Mouse (Mus musculus) liver, postnatal 0 days (tissue): Measurements from ENCODE around the gene Pygo1. TPM values are rescaled to one million over a fixed set of nuclear protein-coding genes. Genes with fewer than 3 reads are reported as not detected.

Experiments
- ATAC-seq: fragments of 200-750 bp; cut with Nextera tagmentation; 2 replicates; pipeline ENCODE4 v1.8.0; 2017; ENCODE audit warnings: mild to moderate bottlenecking, moderate library complexity
- DNase-seq: peaks from one replicate; pipeline ENCODE4 v3.0.0-alpha.2; 2016
- H3K27ac ChIP-seq: fragments of 300-500 bp; sonication (generic); 2 replicates; pipeline ENCODE4 v1.5.1; 2014; ENCODE audit warnings: antibody characterized with exemption, moderate library complexity, mild to moderate bottlenecking, low read depth
- H3K27me3 ChIP-seq: fragments of 300-500 bp; sonication (generic); 2 replicates; pipeline ENCODE4 v1.6.1; 2014; ENCODE audit warnings: low read length, control low read depth, mixed read lengths; ENCODE audit not compliant: insufficient read depth
- H3K36me3 ChIP-seq: fragments of 300-500 bp; sonication (generic); replicated peaks from 2 replicates; pipeline ENCODE4 v1.6.1; 2014; ENCODE audit warnings: mild to moderate bottlenecking, control low read depth, low read length, moderate library complexity, mixed read lengths; ENCODE audit not compliant: insufficient read depth
- H3K4me1 ChIP-seq: fragments of 300-500 bp; sonication (generic); 2 replicates; pipeline ENCODE4 v1.6.1; 2014; ENCODE audit warnings: antibody characterized with exemption, mild to moderate bottlenecking, control low read depth; ENCODE audit not compliant: insufficient read depth
- H3K4me2 ChIP-seq: fragments of 300-500 bp; sonication (generic); 2 replicates; pipeline ENCODE4 v1.6.1; 2014; ENCODE audit warnings: low read depth, mild to moderate bottlenecking, low read length, moderate library complexity, mixed read lengths
- H3K4me3 ChIP-seq: fragments of 300-500 bp; sonication (generic); 2 replicates; pipeline ENCODE4 v1.5.1; 2014; ENCODE audit warnings: low read depth, low read length
- H3K9ac ChIP-seq: fragments of 300-500 bp; sonication (generic); replicated peaks from 2 replicates; pipeline ENCODE4 v1.6.1; 2014; ENCODE audit warnings: mild to moderate bottlenecking, moderate library complexity
- H3K9me3 ChIP-seq: fragments of 300-500 bp; sonication (generic); 2 replicates; pipeline ENCODE4 v1.6.1; 2016; ENCODE audit warnings: mild to moderate bottlenecking, control low read depth, low read length, mixed read lengths
- CTCF ChIP-seq: sonication (generic); IDR thresholded peaks from 2 replicates; pipeline ENCODE4 v1.5.1; 2016; ENCODE audit warnings: antibody characterized with exemption, low read depth
- EP300 ChIP-seq: IDR thresholded peaks from 2 replicates; pipeline ENCODE4 v1.6.1; 2016; ENCODE audit warnings: antibody characterized with exemption, low read depth, mild to moderate bottlenecking
- WGBS: fragments of 180-500 bp; shearing (Covaris S2); extraction: QIAGEN DNeasy Blood & Tissue Kit; methylation state at CpG from one replicate; pipeline ENCODE4 v1.1.7; 2014; ENCODE audit not compliant: insufficient replicate concordance; 5-methylcytosine and 5-hydroxymethylcytosine counted together
- polyA plus RNA-seq: library from polyadenylated mRNA; unstranded; fragments of >200 nt; fragmentation: Nextera tagmentation; extraction: Ambion mirVana; gene quantifications from 2 replicates; pipeline ENCODE4 v1.2.1, GENCODE M21; 2015

Gene Pygo1
- polyA plus RNA-seq, 1 experiment from 2014 or later = 0.06 TPM

- H3K4me3 ChIP-seq = no peak overlapping the region
- no peak overlapping the region for H3K27ac ChIP-seq
- no peak for TF ChIP-seq CTCF
- TF ChIP-seq EP300 = no peak
- 56% methylated on average over 15 of the region's 15 CpGs for WGBS
- H3K9me3 ChIP-seq = no peaks in the 10 kb centered on the region
- no peak overlapping the region for H3K9ac ChIP-seq
- no peak for ATAC-seq
- peak overlapping the region; percentile 47 for H3K4me2 ChIP-seq
- peaks cover 11% of the 10 kb centered on the region; the same call in 1 of the 2 replicates for H3K4me1 ChIP-seq
- no peaks in the 10 kb centered on the region for H3K36me3 ChIP-seq
- no peak for DNase-seq
- H3K27me3 ChIP-seq = no peaks in the 10 kb centered on the region
Observed at GRCm38 (mm10) chr9:72961959-72962358, 36.5 kb downstream of the Pygo1 start.

GRCm38 (mm10) chr9:72968349-72969061, 43.1 kb downstream of the Pygo1 start:
- H3K27ac ChIP-seq = peak overlapping the region; percentile 61
- no peaks in the 10 kb centered on the region for H3K9me3 ChIP-seq
- H3K4me3 ChIP-seq = no peak overlapping the region
- H3K9ac ChIP-seq = no peak overlapping the region
- no peaks in the 10 kb centered on the region for H3K36me3 ChIP-seq
- H3K27me3 ChIP-seq = no peaks in the 10 kb centered on the region
- TF ChIP-seq CTCF = peak; percentile 79
- TF ChIP-seq EP300 = no peak
- 15% methylated on average over 11 of the region's 11 CpGs for WGBS
- DNase-seq = peak; percentile 55
- H3K4me1 ChIP-seq = peaks cover 8% of the 10 kb centered on the region
- ATAC-seq = peak; percentile 79
- H3K4me2 ChIP-seq = peak overlapping the region; percentile 61

GRCm38 (mm10) chr9:72969874-72970273, 44.4 kb downstream of the Pygo1 start:
- no peaks in the 10 kb centered on the region for H3K27me3 ChIP-seq
- no peak overlapping the region for H3K9ac ChIP-seq
- H3K4me1 ChIP-seq = peaks cover 8% of the 10 kb centered on the region
- H3K4me3 ChIP-seq = no peak overlapping the region
- ATAC-seq (peak; percentile 20; the same call in 1 of the 2 replicates), DNase-seq (peak; percentile 18)
- no peak overlapping the region for H3K27ac ChIP-seq
- 59% methylated on average over 7 of the region's 7 CpGs for WGBS
- H3K36me3 ChIP-seq = no peaks in the 10 kb centered on the region
- no peak overlapping the region for H3K4me2 ChIP-seq
- no peak for TF ChIP-seq EP300
- peak; percentile 32 for TF ChIP-seq CTCF
- no peaks in the 10 kb centered on the region for H3K9me3 ChIP-seq

DNA sequence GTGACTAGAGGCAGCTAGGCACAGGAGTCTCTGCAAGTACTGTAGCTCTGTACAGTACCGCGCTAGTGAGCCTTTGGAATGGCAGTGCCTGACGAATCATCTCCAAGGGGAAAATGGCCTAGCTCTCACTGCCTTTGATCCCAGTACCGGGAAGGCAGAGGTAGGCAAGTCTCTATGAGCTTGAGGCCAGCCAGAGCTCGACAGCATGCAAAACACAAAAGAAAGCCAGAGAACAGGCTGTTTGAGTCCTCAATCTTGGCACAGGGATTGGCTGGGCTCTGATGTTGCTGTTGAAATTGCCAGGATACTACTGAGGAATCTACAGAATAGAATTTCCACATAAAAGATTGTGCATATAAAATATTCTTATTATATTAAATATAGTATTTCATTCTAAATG, 47.0 kb downstream of the Pygo1 start:
- Histone ChIP-seq H3K4me2 (no peak overlapping the region), H3K4me1 (peaks cover 6% of the 10 kb centered on the region; the same call in 1 of the 2 replicates), H3K27me3 (no peaks in the 10 kb centered on the region), H3K27ac (no peak overlapping the region), H3K36me3 (no peaks in the 10 kb centered on the region), H3K9ac (no peak overlapping the region), H3K4me3 (no peak overlapping the region), H3K9me3 (no peaks in the 10 kb centered on the region)
- TF ChIP-seq EP300 = no peak
- TF ChIP-seq CTCF = no peak
- DNase-seq = no peak
- no peak for ATAC-seq
- 84% methylated on average over 5 of the region's 5 CpGs for WGBS

DNA sequence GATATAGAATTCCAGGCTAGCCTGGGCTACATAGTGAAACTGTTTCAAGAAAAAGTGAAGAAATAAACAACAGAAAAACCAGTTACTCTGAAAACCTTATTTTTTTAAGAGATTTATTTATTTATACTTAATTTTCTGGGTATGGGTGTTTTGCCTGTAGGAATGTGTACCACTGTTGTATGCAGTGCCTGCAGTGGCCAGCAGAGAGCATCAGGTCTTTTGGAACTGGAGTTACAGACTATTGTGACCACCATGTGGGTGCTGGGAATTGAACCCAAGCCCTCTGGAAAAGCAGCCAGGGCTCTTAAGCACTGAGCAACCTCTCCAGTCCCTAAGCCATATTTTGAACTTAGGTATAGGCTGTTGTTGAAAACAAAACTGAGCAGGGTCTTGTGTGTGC, 47.5 kb downstream of the Pygo1 start:
- TF ChIP-seq EP300 (no peak), CTCF (no peak)
- ATAC-seq (no peak), DNase-seq (no peak)
- no peak overlapping the region for H3K4me3 ChIP-seq
- peaks cover 4% of the 10 kb centered on the region; the same call in 1 of the 2 replicates for H3K4me1 ChIP-seq
- no peaks in the 10 kb centered on the region for H3K9me3 ChIP-seq
- H3K27me3 ChIP-seq = no peaks in the 10 kb centered on the region
- H3K4me2 ChIP-seq = no peak overlapping the region
- no peaks in the 10 kb centered on the region for H3K36me3 ChIP-seq
- no peak overlapping the region for H3K9ac ChIP-seq
- no peak overlapping the region for H3K27ac ChIP-seq

DNA sequence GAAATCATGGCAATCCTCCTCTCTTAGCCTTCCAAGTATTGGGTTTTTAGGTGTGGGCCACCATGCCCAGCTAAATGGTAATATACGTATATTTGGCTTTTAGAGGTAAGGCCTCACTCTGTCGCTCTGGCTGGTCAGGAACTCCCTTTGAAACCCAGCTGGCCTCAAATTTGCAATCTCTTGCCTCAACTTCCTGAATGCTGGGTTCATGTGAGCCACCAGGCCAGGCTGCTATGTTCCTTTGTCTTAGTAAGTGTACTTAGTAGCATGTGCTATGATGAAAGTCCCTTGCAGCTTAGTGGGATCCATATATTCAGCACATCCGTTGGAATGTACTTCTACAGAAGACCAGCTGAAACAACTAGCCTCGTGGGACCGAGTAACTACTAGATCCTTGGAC, 49.3 kb downstream of the Pygo1 start:
- TF ChIP-seq CTCF (no peak), EP300 (no peak)
- Histone ChIP-seq H3K9me3 (no peaks in the 10 kb centered on the region), H3K4me2 (0 out of 2 replicates have a peak overlapping the region, but pooled peaks have one; percentile 6), H3K4me3 (no peak overlapping the region), H3K4me1 (no peaks in the 10 kb centered on the region), H3K9ac (no peak overlapping the region), H3K27ac (peak overlapping the region; percentile 44; the same call in 1 of the 2 replicates), H3K36me3 (no peaks in the 10 kb centered on the region), H3K27me3 (no peaks in the 10 kb centered on the region)
- ATAC-seq (no peak), DNase-seq (peak; percentile 21)
- 64% methylated on average over 5 of the region's 5 CpGs for WGBS
